Mouse (Mus musculus) stomach, postnatal 0 days (tissue): Measurements from ENCODE around the gene Spg20.

Source experiments
- CTCF ChIP-seq: IDR thresholded peaks from 2 replicates; pipeline ENCODE4 v1.5.1; 2016; ENCODE audit warnings: antibody characterized with exemption, low read depth, mild to moderate bottlenecking, moderate library complexity
- EP300 ChIP-seq: optimal IDR thresholded peaks from 2 replicates; pipeline ENCODE3; 2016; ENCODE audit warnings: antibody characterized with exemption

GRCm38 (mm10) chr3:55085716-55086115 is 26.2 kb upstream of the Spg20 start:
- TF ChIP-seq EP300 (no peak), CTCF (no peak)
